ENCODE assay signal across 17 mouse cellular contexts in genomic region chr2:50373626-50374025, GRCm38 (mm10).
DNase-seq lines count a peak whose midpoint lies in the region; TF ChIP-seq lines count a peak whose summit lies in the region.
"Had no signal": no experiment of that assay in that cellular context is flagged by ENCODE, and none has a peak within 500 bp of the region (broad histone marks: within the 10 kb centered on the region; RNA-seq: fewer than 3 reads in every experiment).

No protein-coding gene starts in this region.

- TF ChIP-seq POLR2A in embryonic fibroblast, embryonic 13.5 days (IDR thresholded peaks at IDR 0.05; ENCODE audit: low read depth, low read length) = no peak

- intact Hi-C loops in gastrocnemius, adult 2 months (cut with DNase I) = no loop called here
- intact Hi-C loops in left cerebral cortex, postnatal 25 days (cut with DNase I) = no loop called here

- H3K27ac ChIP-seq in gastrocnemius, adult 2 months = no peak overlapping the region
- H3K27ac ChIP-seq in embryonic fibroblast, embryonic 13.5 days (ENCODE audit: insufficient read depth, low read length) = peak overlapping the region; percentile 94
- H3K27ac ChIP-seq: embryonic facial prominence, embryonic 13.5 days; forebrain, embryonic 15.5 days; heart, adult 2 months; hindbrain, embryonic 10.5 days; intestine, embryonic 15.5 days; liver, embryonic 14.5 days; neural tube, embryonic 13.5 days had no signal

- TF ChIP-seq CTCF in gastrocnemius, adult 2 months (IDR thresholded peaks at IDR 0.05) = no peak
- no peak for TF ChIP-seq CTCF in embryonic fibroblast, embryonic 13.5 days (IDR thresholded peaks at IDR 0.05; ENCODE audit: borderline replicate concordance, insufficient read depth, low read length)

- DNase-seq in gastrocnemius, adult 2 months = peak; percentile 27
- no peak for DNase-seq in gastrocnemius, adult 8-10 months (ENCODE audit: low spot score in 2 of 2)
- peak; percentile 8 to 11 for DNase-seq in kidney, postnatal 36 days
- DNase-seq in kidney, adult 18-20 months = no peak
- DNase-seq in kidney, postnatal 4 days = peak; percentile 15 to 25
- DNase-seq in left cerebral cortex, postnatal 25 days (ENCODE audit: low spot score in 2 of 2) = no peak
- DNase-seq: cerebellum, postnatal 36 days; layer of hippocampus, adult 9-11 months; thymus, adult 2 months had no signal

- no peak overlapping the region for H3K4me3 ChIP-seq in gastrocnemius, adult 2 months
- H3K4me3 ChIP-seq in embryonic fibroblast, embryonic 13.5 days (ENCODE audit: insufficient read depth, low read length) = no peak overlapping the region
- H3K4me3 ChIP-seq: embryonic facial prominence, embryonic 13.5 days; forebrain, embryonic 15.5 days; heart, adult 2 months; hindbrain, embryonic 10.5 days; intestine, embryonic 15.5 days; neural tube, embryonic 13.5 days had no signal

- peaks cover 20% of the 10 kb centered on the region for H3K4me1 ChIP-seq in embryonic fibroblast, embryonic 13.5 days (ENCODE audit: control insufficient read depth, insufficient read depth, low read length)
- H3K4me1 ChIP-seq: intestine, embryonic 15.5 days; neural tube, embryonic 13.5 days had no signal

Comparison
In these comparisons a context has a peak if more than half of its experiments do, and no peak if none do; other contexts are left out.
1. DNase-seq: peak in gastrocnemius, adult 2 months (single experiment), kidney, postnatal 36 days (2 of 2) and kidney, postnatal 4 days (2 of 2); none in gastrocnemius, adult 8-10 months (0 of 2), kidney, adult 18-20 months (single experiment) and left cerebral cortex, postnatal 25 days (0 of 2).